Mouse (Mus musculus) inflammation-experienced regulatory T-cells, adult 6 months (primary cell): ENCODE data around the gene Racgap1. TPM values are rescaled to one million over a fixed set of nuclear protein-coding genes. Genes with fewer than 3 reads are reported as not detected.

Experiments used
- ATAC-seq: one replicate; pipeline ENCODE4 v1.8.0; 2017
- polyA plus RNA-seq, 3 experiments: library from polyadenylated mRNA; unstranded; fragments of 100-300 nt; shearing (Covaris generic); gene quantifications; one replicate each; pipeline ENCODE4 v1.2.1; 2017

Racgap1 gene
- polyA plus RNA-seq, 3 experiments from 2014 or later, result 18.4 to 106 (median 18.6) TPM

DNA sequence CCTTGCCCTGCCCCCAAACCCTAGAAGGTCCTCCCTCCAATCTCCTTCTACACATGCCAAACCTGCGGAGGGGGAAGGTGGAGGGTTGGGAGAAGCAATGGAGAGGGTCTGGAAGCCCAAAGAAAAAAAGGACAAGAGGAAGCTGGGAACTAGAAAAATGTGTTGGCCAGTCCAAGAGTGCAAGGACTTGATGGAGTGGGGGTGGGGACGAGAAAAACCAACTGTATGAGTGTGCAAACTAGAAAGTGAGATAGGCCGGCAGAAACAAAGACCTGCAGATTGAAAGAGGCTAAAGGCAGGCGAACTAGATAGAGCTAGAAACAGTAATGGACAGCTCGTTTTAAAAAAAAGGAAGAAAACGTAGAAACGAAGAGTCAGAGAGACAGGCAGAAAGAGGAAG lies 61.8 kb downstream of the Racgap1 start:
- ATAC-seq, result no peak

GRCm38 (mm10) chr15:99589237-99589636 lies 62.2 kb downstream of the Racgap1 start:
- no peak for ATAC-seq

DNA sequence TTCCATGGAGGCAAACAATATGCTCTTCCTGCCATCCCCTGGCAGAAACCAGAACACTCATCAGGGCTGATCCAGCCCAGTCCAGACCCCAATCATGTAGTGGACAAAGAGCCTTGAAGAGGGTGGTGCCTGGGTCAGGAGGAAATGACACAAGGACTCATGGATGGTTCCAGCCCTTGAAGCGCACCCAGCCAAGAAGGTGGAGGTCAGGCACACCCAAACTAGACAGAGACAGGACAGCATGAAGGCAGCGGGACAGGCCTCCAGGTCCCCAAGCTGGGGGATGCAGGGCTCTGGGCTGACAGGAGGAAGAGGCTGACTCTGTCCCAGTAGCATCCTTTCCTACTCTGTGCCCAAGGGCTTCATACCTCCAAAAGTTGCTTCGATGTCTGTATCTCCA lies 64.9 kb downstream of the Racgap1 start:
- no peak for ATAC-seq

DNA sequence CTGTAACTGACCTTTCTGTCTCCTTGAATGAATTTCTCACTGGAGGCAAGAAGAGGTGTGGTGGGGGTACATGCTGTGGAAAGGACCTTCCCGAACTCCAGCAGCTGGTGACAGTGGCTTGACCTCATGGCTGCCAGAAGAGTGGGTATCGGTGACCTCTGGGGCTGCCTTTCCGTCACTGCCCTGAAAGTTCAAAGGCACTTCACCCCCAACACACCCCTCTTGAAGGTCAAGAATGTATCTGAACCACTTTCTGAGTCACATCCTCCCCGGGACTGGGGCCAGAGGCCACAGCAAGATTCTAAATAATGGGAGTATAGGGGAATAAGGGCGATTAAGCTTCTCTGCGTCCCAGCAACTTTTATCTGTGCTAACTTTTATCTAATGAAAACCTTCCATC lies 65.7 kb downstream of the Racgap1 start:
- no peak for ATAC-seq

GRCm38 (mm10) chr15:99584407-99585202 lies 66.9 kb downstream of the Racgap1 start:
- no peak for ATAC-seq

DNA sequence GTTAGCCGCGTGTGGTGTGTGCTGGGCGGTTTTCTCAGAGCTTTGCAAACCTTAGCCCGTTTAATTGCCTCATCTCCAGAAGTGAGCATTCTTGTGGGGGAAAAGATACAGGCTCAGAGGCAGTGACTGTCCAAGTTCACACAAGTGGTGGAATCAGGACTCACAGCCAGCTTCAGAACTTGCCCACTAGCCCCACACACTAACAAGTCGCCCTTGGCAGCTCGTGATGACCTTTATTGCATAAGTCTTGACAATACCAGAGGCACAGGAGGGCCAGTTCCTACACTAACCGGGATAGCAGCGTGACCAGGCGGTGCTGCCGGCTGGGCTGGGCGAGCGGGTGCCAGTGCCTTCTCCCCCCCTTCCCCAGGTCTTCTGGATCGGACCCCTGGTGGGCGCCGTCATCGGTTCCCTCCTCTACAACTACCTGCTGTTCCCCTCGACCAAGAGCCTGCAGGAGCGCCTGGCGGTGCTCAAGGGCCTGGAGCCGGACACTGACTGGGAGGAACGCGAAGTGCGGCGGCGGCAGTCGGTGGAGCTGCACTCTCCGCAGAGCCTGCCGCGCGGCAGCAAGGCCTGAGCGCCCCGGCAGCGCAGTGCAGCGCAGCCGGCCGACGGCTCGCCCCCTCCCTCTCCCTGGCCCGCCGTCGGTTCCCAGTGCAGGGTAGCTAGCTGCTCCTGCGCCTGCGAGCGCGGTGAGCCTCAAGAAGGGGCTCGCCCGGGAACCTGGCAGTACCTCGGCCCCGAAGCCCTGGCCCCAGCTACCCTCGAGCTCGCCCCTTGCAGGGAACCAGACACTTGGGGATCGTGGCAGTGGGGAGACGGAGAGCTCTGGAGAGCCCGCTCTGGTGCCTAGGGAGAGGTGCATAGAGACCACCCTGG lies 67.8 kb downstream of the Racgap1 start:
- ATAC-seq, result no peak

GRCm38 (mm10) chr15:99578802-99579485 lies 72.5 kb downstream of the Racgap1 start, which contains the start of gene Aqp2:
TSS of gene Aqp2 (plus strand) at chr15:99579055.
- no peak for ATAC-seq

Other genes starting within 250 kb of the Racgap1 start
- gene Nckap5l, start 193.9 kb downstream of the Racgap1 start, polyA plus RNA-seq, result 1 to 10 TPM in 1 of 3 experiments, under 1 TPM in 2; 0.10 to 1.9 (median 0.78) TPM
- gene Bcdin3d, start 176.9 kb downstream of the Racgap1 start, polyA plus RNA-seq, result 10 to 100 TPM; 16.9 to 30.8 (median 30.6) TPM
- gene Faim2, start 123.5 kb downstream of the Racgap1 start, polyA plus RNA-seq, result under 1 TPM in 2 of 3 experiments, not detected in 1; 0.03 to 0.15 TPM
- gene Aqp2, start 72.6 kb downstream of the Racgap1 start, polyA plus RNA-seq, result not detected
- not detected for gene Aqp5, start 60.9 kb downstream of the Racgap1 start, polyA plus RNA-seq
- not detected for gene Aqp6, start 50.3 kb downstream of the Racgap1 start, polyA plus RNA-seq
- gene Asic1, start 18.7 kb upstream of the Racgap1 start, polyA plus RNA-seq, result under 1 TPM in 2 of 3 experiments, not detected in 1; 0.20 to 0.40 TPM
- gene Smarcd1, start 50.5 kb upstream of the Racgap1 start, polyA plus RNA-seq, result 10 to 100 TPM in 2 of 3 experiments, 1 to 10 TPM in 1; 8.4 to 15.5 (median 10.5) TPM
- not detected for gene Gm17349, start 53.8 kb upstream of the Racgap1 start, polyA plus RNA-seq
- under 1 TPM in 2 of 3 experiments, not detected in 1; 0.24 to 0.39 TPM for gene Gpd1, start 65.9 kb upstream of the Racgap1 start, polyA plus RNA-seq
- gene Cox14, start 74.0 kb upstream of the Racgap1 start, polyA plus RNA-seq, result 100 to 1,000 TPM; 133 to 168 (median 166) TPM
- 10 to 100 TPM; 49.5 to 66.7 (median 56.5) TPM for gene Cers5, start 121.2 kb upstream of the Racgap1 start, polyA plus RNA-seq
- gene Lima1, start 223.8 kb upstream of the Racgap1 start, polyA plus RNA-seq, result 1 to 10 TPM; 2.2 to 2.9 (median 2.3) TPM